Mouse (Mus musculus) MEL (cell line): ENCODE measurements around the gene Zfp975.
"Not testable (repeated sequence)": the region's sequence is repeated elsewhere in the genome, so short reads cannot be mapped to it uniquely, and the experiment has no call there.

ENCODE experiments used
- BHLHE40 ChIP-seq: IDR thresholded peaks from 2 replicates; pipeline ENCODE4 v1.6.1; 2012; ENCODE audit warnings: low read depth, mild to moderate bottlenecking, inconsistent platforms, low read length, improper control_type of control experiment, borderline replicate concordance
- MAX ChIP-seq: IDR thresholded peaks from 2 replicates; pipeline ENCODE4 v1.6.1; 2011; ENCODE audit warnings: low read length, improper control_type of control experiment
- USF2 ChIP-seq, 2 experiments: IDR thresholded peaks; 2 replicates each; pipeline ENCODE4 v1.6.1; 2011 to 2012; ENCODE audit warnings: improper control_type of control experiment in 2 of 2, low read length in 2 of 2, borderline replicate concordance in 1 of 2, inconsistent platforms in 1 of 2, low read depth in 1 of 2, mild to moderate bottlenecking in 1 of 2; ENCODE audit not compliant: insufficient read depth in 1 of 2

GRCm38 (mm10) chr7:42655211-42655610 is 37.3 kb downstream of the Zfp975 start:
- TF ChIP-seq MAX; BHLHE40; USF2 (IDR thresholded peaks at IDR 0.05; ENCODE audit: borderline replicate concordance in 1 of 2, insufficient read depth in 1 of 2, low read depth in 1 of 2, low read length in 2 of 2): not testable (repeated sequence)
